Mouse (Mus musculus): ENCODE measurements at regions not wholly inside any gene's neighbourhood (a gene's known extent, or its start where the extent isn't known, plus 50 kb on each side); places are given as distances from the start of the nearest gene placed in this dataset.

GRCm38 (mm10) chr2:147927792-147928670 lies 118.7 kb downstream of the Foxa2 start:
- peak; percentile 76 for DNase-seq (ENCODE audit: low spot score)

DNA sequence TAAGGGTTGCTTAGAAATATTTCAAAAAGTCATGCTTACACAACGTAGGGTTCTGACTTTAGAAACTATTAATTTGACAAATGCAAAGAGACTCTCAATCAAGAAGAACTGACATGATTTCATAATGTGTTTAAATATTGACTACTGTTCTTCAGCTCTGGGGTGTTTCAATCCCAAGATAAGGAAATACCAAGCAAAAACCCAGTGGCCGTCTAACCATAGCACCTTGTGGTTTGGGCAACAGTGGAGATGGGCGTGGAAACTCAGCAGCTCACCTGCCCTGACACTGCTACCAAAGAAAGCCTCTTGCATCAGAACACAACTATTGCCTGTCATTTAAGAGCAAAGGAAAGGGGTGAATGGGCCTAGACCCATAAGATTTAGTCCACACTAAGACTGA lies 119.9 kb downstream of the Foxa2 start:
- DNase-seq (ENCODE audit: low spot score), result no peak

GRCm38 (mm10) chr2:147907341-147907740 lies 139.4 kb downstream of the Foxa2 start:
- no peak for DNase-seq (ENCODE audit: low spot score)

DNA sequence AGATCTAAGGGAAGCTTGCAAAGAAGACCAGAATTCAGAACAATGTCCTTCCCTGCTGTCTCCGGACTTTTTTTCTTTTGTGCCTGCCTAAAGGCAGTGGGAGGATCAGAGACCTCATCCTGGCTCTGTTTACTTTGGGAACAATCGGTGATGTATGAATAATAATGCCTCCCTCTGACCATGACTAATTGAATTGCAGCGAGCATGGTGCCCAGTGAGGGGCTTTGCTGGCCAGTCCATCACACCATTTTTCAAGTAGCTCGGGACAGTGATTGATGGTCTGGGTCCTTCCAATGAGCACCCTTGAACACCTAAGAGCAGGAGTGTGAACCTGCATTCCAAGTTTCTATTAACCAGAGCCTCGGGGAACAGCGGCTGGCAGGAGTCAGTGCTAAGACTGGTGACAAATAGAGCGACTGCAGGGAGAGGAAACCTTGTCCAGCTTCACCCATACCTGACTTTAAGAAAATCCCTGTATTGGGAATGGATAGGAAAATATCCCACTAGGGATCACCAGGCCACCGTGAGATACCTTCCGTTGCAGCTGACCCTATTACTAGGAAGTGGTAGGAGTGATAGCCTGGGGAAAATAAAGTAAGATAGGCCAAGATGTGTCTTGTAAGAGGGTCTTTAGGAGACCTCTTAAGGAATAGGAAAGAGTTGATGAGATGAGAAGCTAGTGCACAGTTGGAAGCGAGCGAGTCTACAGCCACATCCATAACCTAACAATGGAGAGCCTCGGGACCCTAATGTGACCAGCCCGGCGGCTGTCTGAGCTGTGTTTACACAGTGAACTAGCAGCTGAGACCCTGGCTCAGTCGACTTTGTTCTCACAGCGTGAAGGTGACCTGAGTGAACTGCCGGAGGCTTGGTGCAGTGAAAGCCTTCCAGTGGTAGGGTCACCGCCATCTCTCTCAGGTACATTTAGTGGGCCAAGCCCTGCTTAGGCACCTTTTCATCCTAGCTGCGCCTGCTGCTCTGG lies 140.7 kb downstream of the Foxa2 start:
- DNase-seq (ENCODE audit: low spot score), result peak; percentile 25

GRCm38 (mm10) chr2:147905118-147905517 lies 141.7 kb downstream of the Foxa2 start:
- no peak for DNase-seq (ENCODE audit: low spot score)

DNA sequence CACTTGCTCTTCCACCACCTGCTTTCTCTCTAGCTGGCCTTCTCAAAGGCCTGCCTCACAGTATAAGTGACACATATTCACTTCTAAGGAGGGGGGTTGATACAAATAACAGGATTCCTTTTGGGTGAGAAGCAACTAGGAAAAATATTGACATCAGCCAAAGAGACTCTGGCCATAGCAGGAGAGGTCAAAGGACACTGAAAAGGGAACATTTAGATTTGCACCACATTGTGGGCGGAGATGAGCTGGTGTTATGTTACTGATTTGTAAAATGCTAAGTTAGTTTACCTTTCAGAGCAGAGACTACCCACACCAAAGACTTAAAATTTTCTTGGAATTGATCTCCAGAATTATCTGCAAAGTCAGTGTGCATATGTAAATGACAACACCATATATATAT lies 147.5 kb downstream of the Foxa2 start:
- no peak for DNase-seq (ENCODE audit: low spot score)

DNA sequence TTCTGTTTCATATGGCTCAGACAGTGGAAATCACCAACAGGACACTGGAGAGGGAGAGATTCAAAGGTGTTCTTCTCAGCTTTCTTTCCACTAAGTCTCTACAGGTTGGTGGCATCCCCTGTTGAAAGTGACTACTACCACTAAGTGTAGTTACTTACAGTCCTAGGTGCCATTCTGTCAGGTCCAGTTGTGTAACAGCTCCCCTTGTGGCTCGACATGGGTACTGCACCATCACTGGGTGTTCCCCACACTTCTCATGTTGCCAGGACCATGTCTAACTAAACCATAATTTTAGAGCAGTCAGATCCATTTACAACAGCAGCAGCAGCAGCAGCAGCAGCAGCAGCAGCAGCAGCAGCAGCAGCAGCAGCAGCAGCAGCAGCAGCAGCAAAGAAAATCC lies 151.1 kb downstream of the Foxa2 start:
- DNase-seq (ENCODE audit: low spot score), result peak; percentile 70

DNA sequence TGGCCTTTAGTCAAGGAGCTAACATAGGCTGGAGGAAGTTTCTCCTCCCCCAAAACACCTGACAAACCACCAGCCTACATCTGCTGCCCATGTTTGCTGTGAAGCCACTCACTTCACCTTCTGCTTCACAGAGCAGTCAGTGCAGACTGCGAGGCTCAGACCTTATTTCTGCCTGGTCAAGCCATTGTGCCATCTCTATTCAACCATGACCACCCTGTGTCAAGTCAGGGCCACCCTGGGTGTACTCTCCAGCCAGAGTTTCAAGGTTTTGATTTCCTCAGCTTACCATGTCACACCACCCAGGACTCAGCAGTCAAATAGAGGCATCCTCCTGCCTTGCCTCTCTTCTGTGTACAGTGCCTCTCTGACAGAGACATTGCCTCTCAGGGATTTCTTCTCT lies 152.6 kb downstream of the Foxa2 start:
- DNase-seq (ENCODE audit: low spot score), result no peak

DNA sequence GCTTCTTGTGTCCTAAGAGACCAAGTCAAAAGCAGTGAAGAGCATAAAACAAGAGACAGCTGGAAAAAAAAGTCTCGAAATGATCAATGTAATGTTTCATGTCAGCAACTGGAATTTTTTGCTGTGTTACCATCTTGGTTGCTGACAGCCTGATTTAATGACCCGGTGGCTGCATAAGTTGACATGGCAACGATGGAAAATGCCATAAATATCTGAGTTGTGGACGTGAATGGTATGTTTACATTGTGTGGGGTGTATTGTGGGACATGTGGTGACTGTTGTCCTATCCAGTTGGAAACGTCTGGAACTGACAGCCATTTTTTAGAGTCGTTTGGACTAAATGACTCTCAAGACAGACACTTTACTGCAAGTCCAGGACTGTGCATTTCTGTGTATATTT lies 160.6 kb downstream of the Foxa2 start:
- DNase-seq (ENCODE audit: low spot score), result no peak

- DNase-seq (ENCODE audit: low spot score), result peak; percentile 25
These were observed 168.9 kb downstream of the Foxa2 start for GRCm38 (mm10) chr2:147877907-147878306.

- DNase-seq (ENCODE audit: low spot score), result peak; percentile 12
These were observed 169.2 kb downstream of the Foxa2 start for GRCm38 (mm10) chr2:147877543-147877904.

GRCm38 (mm10) chr2:147876708-147877542 lies 169.8 kb downstream of the Foxa2 start:
- DNase-seq (ENCODE audit: low spot score), result peak; percentile 33

DNA sequence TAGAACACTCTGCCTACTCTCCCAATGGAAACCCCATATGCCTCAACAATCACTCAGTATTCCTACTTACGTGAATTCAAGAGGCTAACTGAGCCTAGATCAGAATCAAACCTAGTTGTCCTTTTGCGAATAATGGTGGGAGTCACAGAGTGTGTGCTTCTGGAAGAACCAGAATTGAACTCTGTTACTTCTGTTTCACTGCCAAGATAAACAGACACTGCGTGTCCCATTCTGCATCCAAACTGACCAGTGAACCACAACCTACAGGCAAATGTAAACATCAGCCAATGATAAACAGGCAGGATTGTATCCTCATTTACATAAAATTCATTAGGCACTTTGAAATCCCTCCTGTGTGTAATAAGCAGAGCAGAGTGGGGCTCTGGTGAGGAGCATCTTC lies 173.8 kb downstream of the Foxa2 start:
- DNase-seq (ENCODE audit: low spot score), result no peak

DNA sequence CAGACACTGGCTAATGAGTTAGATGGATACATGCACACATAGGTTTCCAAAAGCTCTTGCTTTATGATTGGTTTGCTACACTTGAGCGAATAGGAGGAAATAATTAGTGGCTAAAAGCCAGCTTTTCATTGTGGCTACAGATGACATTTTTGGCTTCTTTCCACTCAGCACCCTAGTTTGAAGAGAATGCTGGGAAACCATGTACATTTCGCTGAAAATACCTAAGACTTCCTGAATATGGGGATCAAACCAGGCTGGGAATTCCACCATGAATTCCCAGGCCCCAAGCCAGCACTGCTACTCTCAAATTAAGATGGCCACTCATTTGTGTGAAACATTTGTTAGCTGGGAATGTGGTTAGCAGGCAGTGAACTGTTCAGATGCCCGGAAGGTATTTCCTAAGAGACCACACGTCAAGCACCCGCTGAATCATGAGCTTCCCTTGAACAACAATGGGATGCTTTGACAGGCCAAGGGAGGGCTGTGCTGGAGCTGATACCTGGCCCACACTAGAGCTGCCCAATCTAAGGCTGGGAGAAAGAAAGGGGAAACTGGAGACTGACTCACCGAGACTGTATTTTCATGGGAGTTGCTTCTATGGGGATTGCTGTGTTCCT lies 195.5 kb downstream of the Foxa2 start:
- no peak for DNase-seq (ENCODE audit: low spot score)

- DNase-seq (ENCODE audit: low spot score), result peak; percentile 63
These were observed 199.6 kb downstream of the Foxa2 start for GRCm38 (mm10) chr2:147846968-147847749.

DNA sequence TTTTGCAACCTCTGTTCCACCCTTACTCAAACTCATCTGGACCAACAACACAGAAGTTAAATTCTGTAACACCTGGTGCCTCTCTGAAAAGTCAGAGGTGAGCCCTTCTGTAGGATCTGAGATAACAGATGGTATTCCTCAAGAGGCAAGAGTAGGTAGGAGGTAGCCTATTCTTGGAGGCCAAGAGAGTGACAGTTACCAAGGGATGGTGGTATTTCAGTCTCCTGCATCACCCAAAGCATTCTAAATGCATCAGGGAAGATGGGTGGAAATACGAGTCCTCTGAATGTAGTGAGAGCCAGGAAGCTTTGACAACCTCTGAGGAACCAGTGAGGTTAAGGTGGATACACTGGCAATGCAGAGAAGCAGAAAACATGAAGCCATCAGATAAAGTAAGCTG lies 201.5 kb downstream of the Foxa2 start:
- no peak for DNase-seq (ENCODE audit: low spot score)

DNA sequence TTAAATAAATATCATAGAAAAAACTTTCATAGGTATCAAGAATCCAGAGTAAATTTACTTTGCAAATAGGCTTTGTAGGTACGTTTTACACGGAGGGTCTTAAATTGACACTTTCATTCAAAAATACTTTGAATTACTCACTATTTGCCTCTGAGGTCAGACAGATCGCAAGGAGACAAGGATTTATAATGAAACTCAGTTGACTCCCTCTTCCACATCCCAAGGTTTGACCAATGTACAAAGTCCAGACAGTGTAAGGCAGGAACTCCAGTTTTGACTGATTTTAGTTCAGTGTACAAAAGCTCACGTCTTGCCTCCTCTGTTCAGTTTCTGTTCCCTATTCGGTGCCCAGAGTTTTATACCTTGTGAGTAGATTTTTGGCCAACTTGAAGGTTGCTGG lies 205.8 kb downstream of the Foxa2 start:
- DNase-seq (ENCODE audit: low spot score), result no peak

DNA sequence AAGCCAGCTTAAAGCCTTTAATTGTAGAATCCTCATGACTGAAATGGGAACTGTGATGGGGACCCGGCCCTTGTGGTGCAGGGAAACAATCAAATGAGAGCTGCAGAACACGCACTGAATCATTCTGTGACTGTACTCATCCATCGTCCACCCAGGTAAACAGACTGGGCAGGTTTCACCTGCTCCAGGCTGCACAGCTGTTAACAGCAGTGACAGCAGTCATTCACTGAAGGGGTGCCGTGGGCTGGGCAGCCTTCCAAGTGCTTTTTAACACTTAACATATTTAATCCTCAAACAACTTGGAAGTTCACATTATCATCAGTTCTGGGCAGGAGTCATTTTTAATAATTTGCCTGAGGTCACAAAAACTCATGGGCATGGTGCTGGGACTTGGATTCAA lies 208.2 kb downstream of the Foxa2 start:
- no peak for DNase-seq (ENCODE audit: low spot score)

- DNase-seq (ENCODE audit: low spot score), result no peak
These were observed 216.2 kb downstream of the Foxa2 start for GRCm38 (mm10) chr2:147830551-147830950.

DNA sequence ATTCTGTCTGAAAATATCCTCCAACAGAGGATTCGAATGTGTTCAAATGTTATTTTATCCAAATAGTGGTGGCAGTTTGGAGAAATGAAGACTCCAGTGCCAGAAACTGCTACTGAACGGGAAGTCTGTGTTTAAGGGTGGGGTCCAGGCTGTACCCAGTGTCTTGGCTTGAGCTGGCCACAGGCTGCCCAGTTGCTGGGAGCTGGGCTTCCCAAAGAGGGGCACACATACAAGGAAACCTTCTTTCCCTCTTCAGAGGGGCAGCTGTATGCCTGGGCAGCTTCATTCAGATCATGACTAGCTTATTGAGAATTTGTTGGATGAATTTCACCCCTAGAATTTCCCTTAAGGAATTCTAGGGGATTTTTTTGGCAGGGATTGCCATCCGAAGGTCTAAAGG lies 229.8 kb downstream of the Foxa2 start:
- no peak for DNase-seq (ENCODE audit: low spot score)

- DNase-seq (ENCODE audit: low spot score), result no peak
These were observed 232.5 kb downstream of the Foxa2 start for GRCm38 (mm10) chr2:147814231-147814630.

Measured in retina, embryonic 14.5 days (tissue).